Mouse (Mus musculus): ENCODE data around the gene Prss12.
"Not testable (repeated sequence)": the region's sequence is repeated elsewhere in the genome, so short reads cannot be mapped to it uniquely, and the experiment has no call there.

Prss12 gene

DNA sequence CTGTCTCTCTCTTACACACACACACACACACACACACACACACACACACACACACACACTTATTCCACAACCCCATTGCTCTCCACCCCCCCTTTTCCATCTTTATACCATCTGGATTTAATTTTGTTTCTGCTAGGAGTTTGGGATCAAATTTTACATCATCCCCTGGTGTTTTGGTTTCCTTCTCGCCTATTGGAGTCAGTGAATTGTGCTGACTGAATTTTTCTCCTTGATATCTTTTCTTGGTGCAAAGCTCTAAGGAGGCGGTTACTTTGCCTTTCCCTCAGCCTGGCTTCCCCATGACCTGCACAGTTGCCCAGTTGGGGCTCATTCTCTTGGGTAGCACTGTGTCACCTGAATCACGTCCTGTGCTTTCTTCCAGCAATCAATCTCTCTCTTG, 30.1 kb downstream of the Prss12 start:
- intact Hi-C loops (cut with DNase I): no loop called here

GRCm38 (mm10) chr3:123481266-123481665, 34.6 kb downstream of the Prss12 start:
- intact Hi-C loops (cut with DNase I): no loop called here

DNA sequence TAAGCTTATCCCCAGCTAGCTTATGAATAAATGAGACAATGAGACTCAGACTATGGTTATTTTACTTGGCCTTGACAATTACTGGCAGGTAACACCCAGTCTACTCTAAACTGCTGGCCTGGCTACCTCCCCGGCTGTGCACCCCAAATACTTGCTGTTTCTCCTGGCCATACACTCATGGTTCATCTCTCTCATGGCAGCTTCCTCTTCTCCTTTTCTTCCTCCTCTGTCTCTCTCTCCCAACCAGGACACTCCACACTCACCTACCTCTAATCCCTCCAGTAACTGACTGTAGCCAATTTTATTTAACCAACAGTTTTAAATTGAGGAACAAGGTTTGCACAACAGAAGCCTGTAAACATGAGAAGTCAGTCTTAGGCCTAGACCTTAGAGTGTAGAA, 45.1 kb downstream of the Prss12 start:
- intact Hi-C loops (cut with DNase I): no loop called here

- intact Hi-C loops (cut with DNase I): no loop called here
These were observed 46.5 kb downstream of the Prss12 start for GRCm38 (mm10) chr3:123493163-123493562.

- intact Hi-C loops (cut with DNase I): no loop called here
These were observed 48.4 kb downstream of the Prss12 start for GRCm38 (mm10) chr3:123495088-123495487.

DNA sequence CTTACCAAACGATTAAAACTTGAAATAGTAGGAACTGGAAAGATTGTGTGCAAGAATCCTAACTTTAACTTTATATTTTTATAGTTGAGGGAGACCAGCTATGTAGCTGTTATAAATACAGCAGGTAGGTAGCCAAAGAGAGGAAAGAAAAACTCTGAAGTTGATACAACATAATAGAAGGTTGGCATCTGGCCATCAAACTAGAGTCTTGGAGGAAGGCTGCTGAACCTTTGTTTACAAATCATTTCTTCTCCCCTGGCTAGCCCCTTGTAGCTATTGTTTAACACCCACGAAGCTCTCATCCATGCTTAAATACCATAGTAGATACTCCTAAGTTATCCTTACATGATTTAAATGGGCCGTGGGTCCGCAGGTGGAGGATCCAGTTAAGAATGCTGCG, 52.1 kb downstream of the Prss12 start:
- intact Hi-C loops (cut with DNase I): no loop called here

GRCm38 (mm10) chr3:123501798-123502197, 55.1 kb downstream of the Prss12 start:
- intact Hi-C loops (cut with DNase I): not testable (repeated sequence)

DNA sequence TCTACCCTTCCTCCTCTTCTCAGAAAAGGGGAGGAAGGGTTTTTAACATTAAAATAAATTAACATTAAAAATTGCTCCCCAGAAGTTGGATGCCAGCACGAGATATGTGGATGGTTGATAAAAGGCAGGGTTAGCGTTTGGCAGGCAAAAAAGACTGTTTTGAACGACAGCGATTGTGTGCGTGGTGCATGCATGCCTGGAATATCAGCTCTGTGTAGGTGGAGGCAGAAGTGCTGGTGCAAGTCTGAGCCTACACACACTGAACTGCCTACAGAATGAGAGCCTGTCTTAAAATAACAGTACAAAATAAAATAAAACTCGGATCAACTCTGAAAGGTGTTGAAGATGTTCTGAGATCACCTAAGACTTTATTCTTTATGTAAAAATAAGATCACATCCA, 57.2 kb downstream of the Prss12 start:
- intact Hi-C loops (cut with DNase I): no loop called here

DNA sequence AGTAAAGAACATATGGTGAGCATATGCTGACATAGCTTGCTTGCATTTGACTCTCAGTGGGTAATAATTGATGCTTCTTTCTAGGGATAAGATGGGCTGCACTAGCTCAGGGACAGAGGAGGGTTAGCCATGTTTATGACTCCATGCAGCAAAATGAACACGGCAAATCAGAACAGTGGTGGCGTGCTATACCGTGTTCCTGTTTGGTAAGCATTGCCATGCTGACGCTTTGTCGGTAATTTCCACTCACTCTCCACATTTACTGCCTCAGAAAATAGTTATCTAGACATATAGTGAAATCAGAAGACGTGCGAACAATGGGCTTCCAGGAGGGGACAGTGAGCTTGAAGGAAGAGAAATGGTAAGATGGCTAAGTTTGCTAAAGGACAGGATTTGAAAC, 58.1 kb downstream of the Prss12 start:
- intact Hi-C loops (cut with DNase I): loop anchor here (5.0 kb wide), 1 partner anchor 117 kb away; the partner anchor contains the start of gene Mettl14

GRCm38 (mm10) chr3:123505778-123506667, 59.3 kb downstream of the Prss12 start:
- intact Hi-C loops (cut with DNase I): loop anchor here (5.0 kb wide), 1 partner anchor 119 kb away; the partner anchor contains the start of gene Mettl14

GRCm38 (mm10) chr3:123506699-123507662, 60.3 kb downstream of the Prss12 start:
- intact Hi-C loops (cut with DNase I): loop anchor here (5.0 kb wide), 1 partner anchor 120 kb away; the partner anchor contains the start of gene Mettl14

GRCm38 (mm10) chr3:123507663-123508055, 60.9 kb downstream of the Prss12 start:
- intact Hi-C loops (cut with DNase I): loop anchor here (5.0 kb wide), 1 partner anchor 120 kb away; the partner anchor contains the start of gene Mettl14

GRCm38 (mm10) chr3:123508056-123508674, 61.5 kb downstream of the Prss12 start:
- intact Hi-C loops (cut with DNase I): loop anchor here (5.0 kb wide), 1 partner anchor 121 kb away; the partner anchor contains the start of gene Mettl14

DNA sequence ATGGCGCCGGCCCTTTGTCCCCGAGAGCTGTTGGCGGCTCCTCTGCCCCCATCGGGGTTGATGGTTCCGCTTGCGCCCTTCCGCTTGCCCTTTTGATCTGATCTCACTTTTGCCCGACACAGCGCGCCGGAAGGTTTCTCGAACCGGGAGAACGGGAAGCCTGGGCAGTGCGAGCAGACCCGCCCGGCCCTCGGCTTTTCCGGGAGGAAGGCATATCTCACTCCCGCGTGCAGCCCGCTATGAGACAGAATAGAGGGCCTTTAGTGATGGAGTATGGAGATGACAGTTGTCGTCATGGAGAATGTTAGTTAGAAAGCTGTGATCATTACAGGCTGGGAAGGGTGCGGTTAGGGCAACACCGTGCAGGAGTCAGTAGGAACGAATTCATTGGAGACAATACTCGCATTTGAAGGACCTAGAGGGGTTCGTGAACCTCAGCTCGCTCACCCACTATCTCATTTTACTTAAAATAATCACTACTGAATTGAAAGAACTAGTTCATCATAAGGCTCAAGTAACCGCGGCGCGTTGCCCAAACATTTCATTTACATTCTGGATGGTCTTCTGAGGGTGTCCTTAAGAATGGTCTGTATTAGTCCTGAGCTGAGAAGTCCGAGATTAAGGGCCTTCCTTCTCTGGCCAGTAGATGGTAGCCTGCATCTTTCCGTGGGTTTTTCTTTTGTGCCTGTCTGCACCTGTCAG, 62.1 kb downstream of the Prss12 start:
- intact Hi-C loops (cut with DNase I): loop anchor here (5.0 kb wide), 1 partner anchor 122 kb away; the partner anchor contains the start of gene Mettl14

DNA sequence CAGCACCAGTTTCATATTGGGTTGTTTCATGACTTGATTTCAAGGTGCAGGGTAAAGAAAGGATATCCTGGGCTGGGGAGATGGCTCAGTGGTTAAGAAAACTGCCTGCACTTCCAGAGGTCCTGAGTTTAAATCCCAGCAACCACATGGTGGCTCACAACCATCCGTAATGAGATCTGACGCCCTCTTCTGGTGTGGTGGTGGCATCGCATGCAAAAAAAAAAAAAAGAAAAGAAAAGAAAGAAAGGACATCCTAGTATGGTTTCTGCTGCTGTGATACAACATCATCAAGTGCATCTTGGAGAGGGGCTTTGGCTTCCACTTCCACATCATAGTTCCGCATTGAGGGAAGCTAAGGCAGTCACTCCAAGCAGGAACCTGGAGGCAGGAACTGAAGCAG, 65.1 kb downstream of the Prss12 start:
- intact Hi-C loops (cut with DNase I): no loop called here

- intact Hi-C loops (cut with DNase I): loop anchor here (5.0 kb wide), 1 partner anchor 1072 kb away; no protein-coding TSS in a partner anchor
These were observed 68.2 kb downstream of the Prss12 start for GRCm38 (mm10) chr3:123514886-123515285.

GRCm38 (mm10) chr3:123515600-123516359, 69.1 kb downstream of the Prss12 start:
- intact Hi-C loops (cut with DNase I): loop anchor here (5.0 kb wide), 1 partner anchor 1072 kb away; no protein-coding TSS in a partner anchor

GRCm38 (mm10) chr3:123516784-123517183, 70.1 kb downstream of the Prss12 start:
- intact Hi-C loops (cut with DNase I): loop anchor here (5.0 kb wide), 1 partner anchor 1071 kb away; no protein-coding TSS in a partner anchor

DNA sequence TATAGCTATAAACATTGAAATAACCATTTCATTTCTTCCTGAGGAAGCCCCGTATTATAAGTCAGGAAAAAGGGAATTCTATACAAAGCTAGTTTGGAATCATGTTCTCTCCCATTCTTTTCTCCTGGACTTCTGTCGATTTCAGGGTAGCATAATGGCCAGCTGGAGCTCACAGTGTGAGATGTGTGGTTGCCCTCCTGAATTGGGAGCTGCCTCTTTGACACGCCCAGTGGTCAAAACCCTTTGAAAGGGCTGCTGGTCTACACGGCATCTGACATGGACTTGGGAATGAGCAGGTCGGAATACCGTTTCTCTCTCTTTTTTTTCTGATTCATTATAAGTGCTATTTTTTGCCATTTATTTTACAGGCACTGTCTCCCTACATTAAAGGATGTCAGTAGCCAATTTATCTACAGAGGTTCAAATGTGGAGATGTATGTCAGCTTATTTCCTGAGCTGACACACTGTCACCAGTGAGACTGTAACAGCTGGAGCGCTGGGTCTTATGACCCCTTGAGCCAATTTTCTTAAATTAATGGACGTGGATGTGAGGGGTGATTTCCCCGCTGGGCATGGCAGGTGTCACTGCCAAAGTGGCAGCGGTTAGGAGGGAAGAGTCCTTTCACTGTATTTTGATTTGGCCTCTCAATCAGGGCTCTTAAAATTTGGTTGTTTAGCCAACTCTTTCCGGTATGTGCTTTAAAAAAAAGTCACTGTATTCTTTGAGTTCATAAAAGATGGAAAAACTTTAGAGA, 79.8 kb downstream of the Prss12 start:
- intact Hi-C loops (cut with DNase I): no loop called here
